Mouse (Mus musculus): ENCODE data around the gene Mtmr4. TPM values are rescaled to one million over a fixed set of nuclear protein-coding genes. Genes with fewer than 3 reads are reported as not detected.

Gene Mtmr4
- 100 to 1,000 TPM in 1 of 2 experiments, 10 to 100 TPM in 1; 93.9 to 101 TPM for total RNA-seq (2021)
- long read RNA-seq, experiment 1, full-length matches to known transcripts, result 15 of 37 reads
- long read RNA-seq, experiment 1, partial matches to known transcripts, result 9 of 37 reads
- long read RNA-seq, experiment 1, other reads (novel, unspliced or antisense), result 13 of 37 reads
- long read RNA-seq, experiment 2, full-length matches to known transcripts, result 4 of 14 reads
- long read RNA-seq, experiment 2, partial matches to known transcripts, result 3 of 14 reads
- long read RNA-seq, experiment 2, other reads (novel, unspliced or antisense), result 7 of 14 reads

GRCm38 (mm10) chr11:87591526-87592353, at the start of gene Mtmr4:
TSS of gene Mtmr4 (plus strand) at chr11:87592162.
- peak; percentile 98 to 100 for DNase-seq (ENCODE audit: low spot score in 2 of 2)

GRCm38 (mm10) chr11:87542285-87542684, 49.7 kb upstream of the Mtmr4 start:
- DNase-seq (ENCODE audit: low spot score in 2 of 2), result no peak

GRCm38 (mm10) chr11:87542906-87543305, 49.1 kb upstream of the Mtmr4 start:
- no peak for DNase-seq (ENCODE audit: low spot score in 2 of 2)

GRCm38 (mm10) chr11:87553342-87553741, 38.6 kb upstream of the Mtmr4 start:
- DNase-seq (ENCODE audit: low spot score in 2 of 2), result no peak

- no peak for DNase-seq (ENCODE audit: low spot score in 2 of 2)
These were observed 37.6 kb upstream of the Mtmr4 start for GRCm38 (mm10) chr11:87554386-87554785.

GRCm38 (mm10) chr11:87555106-87555703, 36.8 kb upstream of the Mtmr4 start:
- DNase-seq (ENCODE audit: low spot score in 2 of 2), result no peak

- no peak for DNase-seq (ENCODE audit: low spot score in 2 of 2)
These were observed 30.8 kb upstream of the Mtmr4 start for GRCm38 (mm10) chr11:87561208-87561607.

- no peak for DNase-seq (ENCODE audit: low spot score in 2 of 2)
These were observed 25.5 kb upstream of the Mtmr4 start, which contains the start of gene Gm11492 for GRCm38 (mm10) chr11:87566501-87566900. TSS of gene Gm11492 (plus strand) at chr11:87566653.

- no peak for DNase-seq (ENCODE audit: low spot score in 2 of 2)
These were observed 23.6 kb upstream of the Mtmr4 start, which contains the start of gene Sept4 for GRCm38 (mm10) chr11:87568255-87568953. TSS of gene Sept4 (plus strand) at chr11:87568903.

- DNase-seq (ENCODE audit: low spot score in 2 of 2), result no peak
These were observed 21.2 kb upstream of the Mtmr4 start for GRCm38 (mm10) chr11:87570743-87571142.

- DNase-seq (ENCODE audit: low spot score in 2 of 2), result no peak
These were observed 20.5 kb upstream of the Mtmr4 start for GRCm38 (mm10) chr11:87571361-87571950.

- DNase-seq (ENCODE audit: low spot score in 2 of 2), result no peak
These were observed 18.2 kb upstream of the Mtmr4 start for GRCm38 (mm10) chr11:87573751-87574150.

- DNase-seq (ENCODE audit: low spot score in 2 of 2), result no peak
These were observed 17.3 kb upstream of the Mtmr4 start for GRCm38 (mm10) chr11:87574520-87575180.

GRCm38 (mm10) chr11:87577601-87578248, 14.2 kb upstream of the Mtmr4 start:
- DNase-seq (ENCODE audit: low spot score in 2 of 2), result no peak

GRCm38 (mm10) chr11:87578249-87578962, 13.6 kb upstream of the Mtmr4 start:
- DNase-seq (ENCODE audit: low spot score in 2 of 2), result peak; percentile 65 to 77

- DNase-seq (ENCODE audit: low spot score in 2 of 2), result no peak
These were observed 12.9 kb upstream of the Mtmr4 start for GRCm38 (mm10) chr11:87578963-87579601.

GRCm38 (mm10) chr11:87579713-87580112, 12.2 kb upstream of the Mtmr4 start:
- no peak for DNase-seq (ENCODE audit: low spot score in 2 of 2)

- no peak for DNase-seq (ENCODE audit: low spot score in 2 of 2)
These were observed 11.3 kb upstream of the Mtmr4 start for GRCm38 (mm10) chr11:87580543-87581085.
